In the genomic region with DNA sequence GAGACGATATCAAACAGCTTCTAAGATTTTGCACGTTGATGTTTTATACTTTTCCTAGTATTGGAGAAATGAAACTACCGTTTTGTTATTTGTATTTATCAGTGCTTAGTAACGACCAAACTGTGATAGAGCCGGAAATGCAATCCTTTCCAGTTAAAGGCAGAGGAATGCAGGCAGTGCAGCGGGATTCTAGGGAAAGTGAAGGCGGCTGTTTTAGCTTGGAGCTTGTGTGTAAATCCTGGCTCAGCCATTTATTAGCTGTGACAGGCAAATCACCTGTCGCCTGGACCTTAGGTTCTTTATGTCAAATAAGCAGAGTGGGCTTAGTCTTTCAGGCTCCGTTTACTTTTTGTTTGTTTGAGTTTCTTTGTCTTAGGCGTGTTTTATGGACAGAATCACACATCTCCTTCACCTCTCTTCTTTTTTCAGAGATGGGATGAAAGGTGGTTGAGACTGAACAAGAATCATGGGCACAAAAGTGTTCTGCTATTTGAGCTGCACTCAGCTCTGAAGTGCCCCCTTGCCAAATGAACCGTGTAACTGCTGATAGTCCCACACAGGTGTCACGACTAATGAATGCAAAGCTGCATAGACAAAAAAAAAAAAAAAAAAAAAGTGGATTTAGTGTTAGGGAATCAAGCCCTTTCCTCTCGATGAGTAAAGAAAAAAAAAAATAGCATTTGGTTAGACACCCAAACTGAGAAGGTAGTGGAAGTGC, we compare ENCODE assay signal across 8 mouse cellular contexts. TPM values are rescaled to one million over a fixed set of nuclear protein-coding genes. Genes with fewer than 3 reads are reported as not detected.
DNase-seq lines count a peak whose midpoint lies in the region; ATAC-seq and TF ChIP-seq lines count a peak whose summit lies in the region.

No protein-coding gene starts in this region.

- peak overlapping the region; percentile 85 for H3K4me2 ChIP-seq in forebrain, embryonic 14.5 days (ENCODE audit: low read length)

- DNase-seq in heart, adult 18-20 months: peak; percentile 13 to 30
- no peak for DNase-seq in heart, adult 8-10 months (ENCODE audit: low spot score)
- peak; percentile 58 for DNase-seq in forebrain, embryonic 14.5 days (ENCODE audit: low spot score)
- DNase-seq in kidney, adult 2 months: peak; percentile 28
- no peak for DNase-seq in spleen, adult 12 weeks (ENCODE audit: low spot score)
- DNase-seq in gastrocnemius, postnatal 14 days: no peak

- peak overlapping the region; percentile 70 for H3K4me3 ChIP-seq in forebrain, embryonic 14.5 days (ENCODE audit: low read depth, low read length)
- peak overlapping the region; percentile 13 for H3K4me3 ChIP-seq in kidney, adult 2 months (ENCODE audit: insufficient read depth, low read depth, low read length)

- no peaks in the 10 kb centered on the region for H3K9me3 ChIP-seq in forebrain, embryonic 14.5 days (replicated peaks; ENCODE audit: control insufficient read depth, low read length)

- no peaks in the 10 kb centered on the region for H3K36me3 ChIP-seq in forebrain, embryonic 14.5 days (ENCODE audit: control insufficient read depth, insufficient read depth, low read length)
- no peaks in the 10 kb centered on the region for H3K36me3 ChIP-seq in kidney, adult 2 months (ENCODE audit: control insufficient read depth, insufficient read depth, low read length)

- no peaks in the 10 kb centered on the region for H3K27me3 ChIP-seq in forebrain, embryonic 14.5 days (replicated peaks; ENCODE audit: control insufficient read depth, insufficient read depth, low read length)
- no peaks in the 10 kb centered on the region for H3K27me3 ChIP-seq in kidney, adult 2 months (replicated peaks; ENCODE audit: control insufficient read depth, insufficient read depth, low read length)

- WGBS in forebrain, embryonic 14.5 days: 3% methylated on average over 13 of the region's 13 CpGs
- WGBS in kidney, adult 2 months: 13% methylated on average over 13 of the region's 13 CpGs

- intact Hi-C loops in gastrocnemius, postnatal 14 days (cut with DNase I; ENCODE audit: low total_unique reads): no loop called here

- H3K4me1 ChIP-seq in forebrain, embryonic 14.5 days (ENCODE audit: control insufficient read depth, insufficient read depth, low read length): peaks cover 8% of the 10 kb centered on the region
- peaks cover 3% of the 10 kb centered on the region; the same call in 1 of the 2 replicates for H3K4me1 ChIP-seq in kidney, adult 2 months (ENCODE audit: control insufficient read depth, insufficient read depth, low read length)

- peak overlapping the region; percentile 85; the same call in 1 of the 2 replicates for H3K9ac ChIP-seq in forebrain, embryonic 14.5 days (ENCODE audit: low read length)

- TF ChIP-seq CTCF in kidney, adult 2 months (conservative IDR thresholded peaks at IDR 0.05; ENCODE audit: insufficient read depth, insufficient read length, low read depth, low read length): no peak

- no peak for TF ChIP-seq POLR2A in kidney, adult 2 months (IDR thresholded peaks at IDR 0.05; ENCODE audit: low read depth, low read length)

- H3K27ac ChIP-seq in forebrain, embryonic 14.5 days (ENCODE audit: low read depth, low read length): no peak overlapping the region
- no peak overlapping the region for H3K27ac ChIP-seq in kidney, adult 2 months (ENCODE audit: insufficient read depth, low read depth, low read length)

- no peak for ATAC-seq in forebrain, embryonic 14.5 days
- 0 out of 2 replicates have a peak, but pooled peaks have one; percentile 10 for ATAC-seq in megakaryocyte progenitor cell, adult 5-6 weeks (replicated peaks; ENCODE audit: poor library complexity)
- no peak for ATAC-seq in inflammation-experienced regulatory T-cells, adult 6 months

RNA-seq across cellular contexts. Expression of gene Ccdc171, which starts 1.1 kb away (rescaled TPM):
- 1 to 10 TPM in 1 of 2 experiments, under 1 TPM in 1; 0.52 to 1.2 TPM for total RNA-seq in heart, adult 18-20 months (2021)
- 1 to 10 TPM in 2 of 4 experiments, under 1 TPM in 2; 0.33 to 1.5 (median 1.0) TPM for total RNA-seq in heart, adult 8-10 months (2022)
- polyA plus RNA-seq in forebrain, embryonic 14.5 days (2014; fragmentation: Nextera tagmentation; extraction: Ambion mirVana): 3.8 and 6.1 TPM in 2 replicates
- 0.72 TPM in 2 replicates for polyA plus RNA-seq in kidney, adult 2 months (2012; rRNA removed)
- 3.4 and 5.9 TPM in 2 replicates for total RNA-seq in megakaryocyte progenitor cell, adult 5-6 weeks (2015)
- 6.2 and 8.7 TPM in 2 replicates for total RNA-seq in megakaryocyte progenitor cell, adult 5-6 weeks (2017)
- 10 to 100 TPM in 2 of 3 experiments, 1 to 10 TPM in 1; 6.4 to 15.4 (median 14.2) TPM for polyA plus RNA-seq in inflammation-experienced regulatory T-cells, adult 6 months (2017; shearing (Covaris generic))
- 1 to 10 TPM in 1 of 2 experiments, under 1 TPM in 1; 0.75 to 1.2 TPM for total RNA-seq in gastrocnemius, postnatal 14 days (2021)

RNA-seq across cellular contexts. Expression of gene Psip1, which starts 40.2 kb away (rescaled TPM):
- total RNA-seq in heart, adult 18-20 months (2021): 10 to 100 TPM; 17.5 to 21.6 TPM
- 10 to 100 TPM; 15.1 to 20.4 (median 17.3) TPM for total RNA-seq in heart, adult 8-10 months (2022)
- polyA plus RNA-seq in forebrain, embryonic 14.5 days (2014; fragmentation: Nextera tagmentation; extraction: Ambion mirVana): 299 and 320 TPM in 2 replicates
- polyA plus RNA-seq in kidney, adult 2 months (2012; rRNA removed): 10.6 and 11.0 TPM in 2 replicates
- 154 and 173 TPM in 2 replicates for total RNA-seq in megakaryocyte progenitor cell, adult 5-6 weeks (2015)
- total RNA-seq in megakaryocyte progenitor cell, adult 5-6 weeks (2017): 158 and 198 TPM in 2 replicates
- 10 to 100 TPM; 64.5 to 71.5 (median 67.4) TPM for polyA plus RNA-seq in inflammation-experienced regulatory T-cells, adult 6 months (2017; shearing (Covaris generic))
- total RNA-seq in gastrocnemius, postnatal 14 days (2021): 10 to 100 TPM; 18.7 to 22.9 TPM

Comparison
In these comparisons a context has a peak if more than half of its experiments do, and no peak if none do; other contexts are left out.
1. DNase-seq: peak in heart, adult 18-20 months (2 of 2), forebrain, embryonic 14.5 days (single experiment) and kidney, adult 2 months (single experiment); none in heart, adult 8-10 months (single experiment), spleen, adult 12 weeks (single experiment) and gastrocnemius, postnatal 14 days (single experiment).
2. RNA of gene Psip1, which starts 40.2 kb away (total RNA-seq): 154 to 198 TPM in megakaryocyte progenitor cell, adult 5-6 weeks; 18.7 to 22.9 TPM in gastrocnemius, postnatal 14 days, 17.5 to 21.6 TPM in heart, adult 18-20 months and 15.1 to 20.4 TPM in heart, adult 8-10 months; every median in the first group is over 4 times any median in the second.